Mouse (Mus musculus): Measurements from ENCODE around the gene Cplx2.

Gene Cplx2

GRCm38 (mm10) chr13:54368181-54368580, 3.0 kb upstream of the Cplx2 start:
- no peak for DNase-seq

- peak; percentile 82 to 85 for DNase-seq
Measured at GRCm38 (mm10) chr13:54371387-54372330, 510 bp downstream of the Cplx2 start.

- peak; percentile 52 to 57 for DNase-seq
Measured at GRCm38 (mm10) chr13:54372665-54373064, 1.5 kb downstream of the Cplx2 start.

- no peak for DNase-seq
Measured at GRCm38 (mm10) chr13:54374106-54374706, 3.1 kb downstream of the Cplx2 start.

- DNase-seq, result no peak
Measured at GRCm38 (mm10) chr13:54375497-54376495, 4.6 kb downstream of the Cplx2 start.

GRCm38 (mm10) chr13:54376736-54377135, 5.6 kb downstream of the Cplx2 start:
- DNase-seq, result no peak

- peak in 1 of 2 experiments; percentile 39 for DNase-seq
Measured at GRCm38 (mm10) chr13:54378051-54378450, 6.9 kb downstream of the Cplx2 start.

GRCm38 (mm10) chr13:54380421-54380820, 9.3 kb downstream of the Cplx2 start:
- DNase-seq, result no peak

GRCm38 (mm10) chr13:54381396-54381795, 10.2 kb downstream of the Cplx2 start:
- no peak for DNase-seq

- no peak for DNase-seq
Measured at GRCm38 (mm10) chr13:54383531-54383930, 12.4 kb downstream of the Cplx2 start.

- no peak for DNase-seq
Measured at GRCm38 (mm10) chr13:54384518-54384917, 13.4 kb downstream of the Cplx2 start.

GRCm38 (mm10) chr13:54385008-54386004, 14.2 kb downstream of the Cplx2 start:
- no peak for DNase-seq

GRCm38 (mm10) chr13:54389971-54390564, 18.9 kb downstream of the Cplx2 start:
- DNase-seq, result peak; percentile 46 to 67

GRCm38 (mm10) chr13:54390565-54391013, 19.4 kb downstream of the Cplx2 start:
- DNase-seq, result no peak

GRCm38 (mm10) chr13:54391313-54391712, 20.2 kb downstream of the Cplx2 start:
- no peak for DNase-seq

- no peak for DNase-seq
Measured at GRCm38 (mm10) chr13:54397069-54397468, 25.9 kb downstream of the Cplx2 start.

GRCm38 (mm10) chr13:54400565-54401179, 29.5 kb downstream of the Cplx2 start:
- DNase-seq, result no peak

- no peak for DNase-seq
Measured at GRCm38 (mm10) chr13:54401180-54401569, 30.0 kb downstream of the Cplx2 start.

- no peak for DNase-seq
Measured at GRCm38 (mm10) chr13:54402346-54402745, 31.2 kb downstream of the Cplx2 start.
